Mouse (Mus musculus) cerebellum, postnatal 14 days (tissue): ENCODE data around the gene Efcab11.

Source experiments
- DNase-seq, 2 experiments: peaks; one replicate each; pipeline ENCODE4 v3.0.0; 2021; ENCODE audit warnings: mixed read lengths in 2 of 2

The Efcab11 gene

DNA sequence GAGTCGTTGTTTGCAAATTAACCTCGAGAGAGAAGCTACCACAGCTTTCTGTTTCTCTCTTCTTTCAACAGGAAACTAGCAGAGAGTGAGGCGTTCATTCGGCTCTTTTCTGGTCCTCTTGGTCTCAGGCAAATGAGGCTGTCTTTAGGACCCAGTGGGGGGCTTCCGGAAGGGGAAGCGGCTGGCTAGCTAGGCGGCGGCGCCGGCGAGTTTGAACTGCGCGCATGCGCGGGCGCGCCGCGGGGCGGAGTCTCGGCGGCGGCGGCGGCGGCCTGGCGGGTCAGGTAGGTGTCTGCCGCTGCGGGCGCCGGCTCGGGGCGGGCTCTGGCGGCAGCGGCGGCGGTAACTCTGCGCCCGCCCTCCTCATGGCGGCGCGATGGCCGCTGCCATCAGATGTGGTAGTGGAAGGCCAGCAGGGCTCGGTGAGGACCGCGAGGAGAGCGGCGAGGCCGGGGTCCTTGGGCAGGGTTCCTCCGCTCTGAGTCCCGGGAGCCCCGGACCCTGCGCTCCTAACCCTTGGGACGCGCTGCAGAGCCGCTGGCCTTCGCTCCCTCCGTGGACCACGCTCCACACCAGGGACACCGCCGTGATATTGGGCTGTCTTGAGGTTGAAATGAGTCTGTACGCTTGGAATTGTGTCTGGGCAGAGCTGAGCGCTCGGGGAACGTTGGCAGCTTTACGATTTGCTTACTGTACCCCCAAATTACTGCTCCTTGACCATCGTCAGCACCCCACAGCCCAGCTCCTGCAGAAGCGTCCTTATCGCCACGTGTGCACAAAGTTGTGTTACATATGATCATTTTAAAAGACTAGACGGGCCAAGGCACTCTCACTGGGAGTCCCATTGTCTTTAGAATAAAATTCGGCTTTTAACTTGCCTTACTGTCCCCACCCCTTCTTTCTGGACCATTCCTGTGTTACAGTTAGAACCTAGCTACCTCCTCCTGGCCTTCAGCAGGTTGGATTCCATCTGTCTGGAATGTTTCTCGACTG, at the start of gene Efcab11, which contains the start of gene Tdp1:
Gene Efcab11, minus strand, starts transcription at position 171 of the 993 bp plus-strand sequence.
Gene Tdp1, plus strand, starts transcription at position 249 of the 993 bp plus-strand sequence.
- peak; percentile 97 for DNase-seq

DNA sequence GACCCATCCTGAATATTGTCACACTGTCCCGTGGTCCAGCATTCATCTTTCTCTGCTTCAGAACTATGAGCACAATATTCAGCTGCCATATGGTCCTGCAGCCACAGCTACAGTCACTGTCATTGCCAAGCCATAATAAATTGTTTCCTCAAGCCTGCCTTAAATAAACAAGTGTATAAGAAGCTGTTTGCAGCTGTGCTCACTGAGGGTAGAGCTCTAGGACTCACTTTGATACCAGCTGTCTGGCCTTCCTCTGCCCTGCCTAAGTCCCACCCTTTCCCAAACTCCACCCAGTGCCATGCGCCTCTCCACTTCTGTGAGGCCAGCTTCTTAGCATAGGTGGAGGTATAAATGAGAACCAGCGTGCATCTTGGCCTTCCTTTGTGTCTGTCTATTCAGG, 49.4 kb upstream of the Efcab11 start:
- no peak for DNase-seq

DNA sequence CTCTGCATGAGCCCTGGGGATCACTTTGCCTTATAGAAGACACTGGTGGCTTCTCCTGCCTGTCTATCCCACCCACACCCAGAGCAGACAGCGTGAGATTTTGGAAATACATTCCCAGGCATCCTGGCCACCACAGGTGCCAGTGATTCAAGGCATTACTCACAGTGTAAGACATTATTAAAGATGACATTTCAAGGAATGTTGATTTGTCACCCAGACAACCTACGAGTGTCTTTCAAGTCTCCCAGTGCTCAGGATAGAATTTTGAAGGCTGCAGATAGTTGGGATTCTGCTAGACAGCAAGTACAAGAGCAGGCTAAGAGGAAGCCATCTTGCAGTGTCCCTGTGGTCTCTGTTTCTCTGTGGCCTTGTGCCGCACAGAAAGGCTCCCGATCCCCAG, 48.0 kb upstream of the Efcab11 start:
- no peak for DNase-seq

DNA sequence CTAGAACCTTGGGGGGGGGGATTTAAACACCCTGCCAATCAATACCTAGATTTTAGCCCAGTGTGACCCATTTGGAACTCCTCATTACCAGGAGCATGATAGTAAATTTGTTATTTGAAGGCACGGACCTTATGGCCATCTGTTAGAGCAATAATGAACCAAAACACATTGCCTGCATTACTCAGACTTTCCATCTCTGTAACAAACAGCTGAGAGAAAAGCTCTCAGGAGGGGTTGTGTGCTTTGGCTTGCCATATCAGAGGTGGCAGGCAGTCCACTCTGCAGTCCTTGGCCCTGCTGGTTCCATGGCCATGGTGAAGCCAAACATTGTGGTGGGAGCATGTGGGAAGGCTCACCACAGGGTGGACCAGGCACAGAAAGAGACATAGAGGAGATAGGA, 44.9 kb upstream of the Efcab11 start:
- no peak for DNase-seq

DNA sequence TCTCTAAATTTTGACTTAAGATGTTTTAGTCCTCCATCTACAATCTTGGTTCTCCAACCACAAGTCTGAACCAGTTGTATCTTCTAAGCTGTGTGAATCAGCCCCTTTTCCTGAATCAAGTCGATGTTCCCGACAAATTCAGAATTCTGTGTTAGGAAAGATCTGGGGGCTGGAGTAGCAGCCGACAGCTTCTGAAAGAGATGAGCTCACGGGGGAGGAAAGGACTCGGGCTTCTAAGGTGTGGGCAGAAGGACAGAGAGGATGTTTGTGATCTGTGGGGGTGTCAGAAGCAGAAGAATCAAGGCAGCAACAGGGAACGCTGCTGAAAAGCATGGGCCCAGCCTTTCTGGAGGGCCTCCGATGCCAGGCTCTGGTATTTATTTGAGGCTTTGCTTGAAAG, 44.1 kb upstream of the Efcab11 start:
- DNase-seq: no peak

DNA sequence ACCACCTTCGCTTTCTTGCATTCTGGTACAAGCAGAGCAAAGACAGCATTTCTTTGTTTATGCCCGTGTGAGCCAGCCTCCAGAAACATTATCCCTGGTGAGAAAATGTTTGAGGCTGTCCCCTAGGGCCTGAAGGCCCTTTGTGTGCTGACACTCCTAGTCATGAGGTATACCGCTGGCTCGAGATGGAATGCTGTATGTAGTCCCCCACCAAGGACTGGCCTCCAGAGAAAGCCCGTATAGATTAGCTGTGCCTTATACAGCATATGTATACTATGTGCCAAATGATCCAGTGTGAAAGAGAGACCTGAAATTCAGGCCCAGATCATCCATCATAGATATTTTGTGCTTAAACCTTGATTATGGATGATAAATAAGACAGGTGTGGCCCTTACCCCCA, 39.5 kb upstream of the Efcab11 start:
- no peak for DNase-seq

DNA sequence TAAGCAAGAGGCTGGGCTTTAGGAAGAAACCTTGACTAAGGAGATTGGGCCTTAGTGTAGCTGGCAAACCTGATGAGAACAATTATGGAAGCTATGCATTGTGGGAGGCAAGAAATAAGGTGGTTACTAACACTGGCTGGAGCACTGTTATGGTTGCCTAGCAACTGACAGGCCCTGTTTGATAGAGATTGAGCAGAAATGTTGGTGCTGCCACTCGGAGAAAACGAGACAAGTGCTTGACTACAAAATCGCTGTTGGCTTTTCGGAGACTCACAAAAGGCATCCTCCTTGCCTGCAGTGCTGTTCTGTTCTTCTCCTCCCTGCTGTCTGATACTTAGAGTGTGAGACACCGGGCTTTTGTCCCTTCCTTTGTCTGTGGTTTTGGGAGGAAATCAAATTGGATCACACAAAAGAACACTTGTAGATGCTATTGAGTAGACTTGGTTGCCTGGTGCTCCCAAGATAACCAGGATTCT, 38.9 kb upstream of the Efcab11 start:
- DNase-seq: no peak

DNA sequence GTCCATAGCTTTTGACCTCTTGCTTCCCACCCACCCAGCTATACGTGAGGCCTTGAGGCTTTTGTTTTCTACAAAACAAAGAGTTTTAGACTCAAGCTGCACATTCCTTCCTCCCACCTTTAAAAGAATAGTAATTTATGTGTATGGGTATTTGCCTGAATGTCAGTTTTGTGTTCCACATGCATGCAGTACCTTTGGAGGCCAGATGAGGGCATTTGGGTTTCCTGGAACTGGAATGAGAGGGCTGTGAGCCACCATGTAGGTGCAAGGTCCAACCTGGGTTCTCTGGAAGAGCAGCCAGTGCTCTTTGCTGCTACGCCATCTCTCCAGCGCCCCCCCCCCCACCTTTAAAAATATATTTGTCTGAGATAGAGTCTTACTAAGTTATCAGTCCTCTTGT, 36.8 kb upstream of the Efcab11 start:
- peak in 1 of 2 experiments; percentile 52 for DNase-seq

DNA sequence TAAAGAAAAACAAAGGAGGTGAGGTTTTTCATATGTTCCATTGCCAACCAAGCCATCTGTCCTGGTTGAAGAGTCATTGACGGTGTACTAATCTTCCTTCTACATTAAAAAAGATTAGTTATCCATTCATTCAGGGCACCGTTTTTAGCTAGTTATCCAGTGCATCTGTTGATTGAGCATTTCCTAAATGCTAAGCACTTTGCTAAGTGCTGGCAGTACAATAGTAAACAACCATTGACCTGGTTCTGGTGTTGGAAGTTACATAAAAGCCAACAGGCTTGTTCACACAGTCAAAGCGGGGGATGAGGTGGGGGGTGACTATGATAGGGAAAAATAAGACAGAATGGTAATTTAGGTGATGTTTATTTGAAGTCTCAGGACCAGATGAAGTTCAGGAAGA, 35.4 kb upstream of the Efcab11 start:
- DNase-seq: no peak

DNA sequence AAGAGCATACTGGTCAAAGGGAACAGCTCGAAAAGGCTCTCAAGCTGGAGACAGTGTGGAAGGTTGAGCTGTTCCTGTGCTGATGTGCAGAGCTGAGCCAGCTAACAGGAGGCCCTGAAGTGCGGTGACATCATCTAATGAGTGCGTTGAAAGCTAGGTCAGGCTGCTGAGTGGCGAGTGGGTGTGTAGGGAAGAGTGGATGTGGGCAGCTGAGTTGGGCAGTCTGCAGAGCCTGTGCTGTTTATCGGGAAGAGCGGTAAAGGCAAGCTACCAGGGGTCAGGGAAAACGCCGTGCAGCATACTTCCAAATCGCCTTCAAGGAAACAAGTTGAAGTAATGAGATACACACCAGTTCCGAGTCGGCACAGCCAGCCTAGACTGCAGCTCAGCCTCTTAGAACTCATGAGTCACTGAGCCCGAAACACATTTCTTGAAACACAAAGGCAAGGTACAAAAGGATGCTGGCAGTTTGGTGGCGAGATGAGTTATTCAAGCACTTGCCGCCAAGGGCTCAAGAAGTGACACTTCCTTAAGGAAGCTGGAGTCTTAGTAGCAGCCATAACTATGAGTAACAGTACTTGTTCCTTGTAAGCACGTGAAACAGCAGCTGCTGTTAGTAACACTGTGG, 33.7 kb upstream of the Efcab11 start:
- DNase-seq: no peak

DNA sequence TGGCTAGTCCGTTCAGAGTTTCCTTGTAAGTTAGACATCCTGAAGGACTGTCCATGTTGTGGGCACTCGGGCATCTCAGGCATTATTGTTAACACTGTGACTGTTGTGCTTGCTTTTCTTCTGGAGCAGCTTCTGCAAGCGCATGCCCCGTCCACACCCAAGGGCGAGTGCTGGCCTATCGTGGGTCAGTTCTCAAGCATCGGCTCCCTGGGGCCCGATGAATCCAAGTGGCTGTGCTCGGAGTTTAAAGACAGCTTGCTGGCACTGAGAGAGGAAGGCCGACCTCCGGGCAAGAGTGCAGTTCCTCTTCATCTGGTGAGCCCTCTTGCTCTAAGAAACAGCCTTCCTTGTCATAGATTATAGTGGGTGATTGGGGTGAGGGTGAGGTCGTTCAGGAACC, 27.2 kb upstream of the Efcab11 start:
- no peak for DNase-seq

DNA sequence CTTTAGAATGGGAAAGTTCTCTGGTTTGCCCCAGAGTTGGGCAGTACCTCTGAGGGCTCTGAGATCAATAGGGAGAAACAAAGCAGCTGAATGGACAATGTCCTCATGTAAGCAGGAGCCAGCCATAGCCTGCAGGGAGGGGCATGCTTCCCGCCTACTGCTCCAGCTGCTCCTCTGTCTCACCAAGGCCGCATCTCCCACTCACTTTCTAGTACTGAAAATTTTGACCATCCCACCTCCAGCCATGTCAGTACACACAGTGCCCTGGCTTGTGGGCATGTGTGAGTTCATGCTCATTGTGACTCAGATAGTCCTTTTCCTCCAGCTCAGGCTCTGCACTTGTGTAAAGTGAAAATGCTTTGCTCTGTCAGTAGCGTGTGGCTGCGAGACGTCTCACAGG, 20.3 kb upstream of the Efcab11 start:
- no peak for DNase-seq

DNA sequence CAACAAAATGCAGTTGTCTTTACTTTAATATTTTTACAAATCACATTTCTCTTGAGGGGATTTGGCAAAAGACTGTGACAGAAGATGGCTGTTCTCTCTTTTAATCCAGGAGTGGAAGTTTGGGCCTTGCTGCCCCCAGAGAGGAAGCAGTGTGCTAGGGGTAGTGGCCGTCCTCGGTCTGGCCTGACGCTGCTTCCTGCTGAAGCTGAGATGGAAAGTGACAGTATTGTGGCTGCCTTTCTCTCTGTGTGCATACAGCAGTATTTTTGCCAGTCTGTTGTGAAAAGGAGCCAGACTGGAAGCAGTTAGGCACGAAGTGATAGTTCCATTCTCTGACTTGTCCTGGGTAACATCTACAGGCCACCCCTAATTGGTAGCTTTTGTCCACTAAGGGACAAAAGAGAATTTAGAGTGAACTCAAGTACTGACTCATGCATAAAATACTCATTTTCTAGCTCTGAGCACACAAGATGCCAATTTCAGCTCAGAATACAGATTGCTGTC, 18.7 kb upstream of the Efcab11 start:
- DNase-seq: no peak

DNA sequence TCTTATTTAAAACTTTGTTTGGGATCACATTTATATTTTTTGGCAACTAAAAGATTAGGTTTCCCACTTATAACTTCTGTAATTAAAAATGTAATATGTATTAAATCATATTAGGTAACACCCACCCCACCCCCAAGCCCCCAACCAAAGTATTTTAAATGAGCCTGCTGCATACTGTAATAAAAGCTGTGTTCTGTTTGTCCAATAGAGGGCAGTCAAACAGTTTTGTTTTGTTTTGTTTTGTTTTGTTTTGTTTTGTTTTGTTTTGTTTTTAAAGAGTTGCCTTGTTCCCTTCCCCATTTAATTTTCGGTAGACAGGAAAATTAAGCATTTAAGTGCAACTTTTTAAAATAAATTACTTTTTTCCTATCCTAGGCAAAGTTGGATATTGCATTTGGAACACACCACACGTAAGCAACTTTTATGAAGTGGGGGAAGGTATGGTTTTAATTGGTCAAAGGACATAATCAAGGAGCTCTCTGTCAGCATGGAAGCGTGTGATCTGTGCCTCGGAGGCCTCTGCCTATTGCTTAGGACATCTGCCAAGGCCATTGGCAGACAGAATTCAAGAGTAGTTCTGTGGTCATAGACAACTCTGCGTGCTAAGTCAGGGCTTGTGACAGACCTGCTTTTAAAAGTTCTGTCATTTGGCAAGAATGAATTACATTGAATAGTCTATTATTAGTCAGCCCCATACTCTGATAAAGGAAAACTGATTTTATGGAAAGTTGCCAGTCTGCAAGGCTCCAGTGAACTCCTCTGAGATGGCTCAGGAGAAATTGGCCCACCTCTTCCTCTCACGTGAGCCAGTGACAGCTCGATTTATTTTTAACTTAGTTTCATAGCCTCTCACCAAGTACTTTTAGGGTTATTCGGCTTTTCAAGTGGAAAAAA, 18.0 kb upstream of the Efcab11 start:
- no peak for DNase-seq

DNA sequence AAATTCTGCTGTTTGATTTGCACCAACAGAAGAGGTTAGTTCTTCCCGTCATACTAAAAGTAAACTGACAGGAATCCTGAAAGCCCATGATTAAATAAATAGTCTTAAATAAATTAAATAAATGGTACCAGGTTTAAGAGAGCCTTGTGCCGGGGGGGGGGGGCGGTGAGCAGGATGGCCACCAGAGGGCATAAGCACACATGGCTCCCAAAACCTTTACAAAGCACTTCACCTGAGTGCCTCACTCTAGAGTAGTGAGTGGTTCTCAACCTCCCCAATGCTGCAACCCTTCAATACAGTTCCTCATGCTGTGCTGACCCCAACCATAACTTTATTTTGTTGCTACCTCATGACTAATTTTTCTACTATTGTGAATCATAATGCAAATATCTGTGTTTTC, 15.8 kb upstream of the Efcab11 start:
- no peak for DNase-seq

DNA sequence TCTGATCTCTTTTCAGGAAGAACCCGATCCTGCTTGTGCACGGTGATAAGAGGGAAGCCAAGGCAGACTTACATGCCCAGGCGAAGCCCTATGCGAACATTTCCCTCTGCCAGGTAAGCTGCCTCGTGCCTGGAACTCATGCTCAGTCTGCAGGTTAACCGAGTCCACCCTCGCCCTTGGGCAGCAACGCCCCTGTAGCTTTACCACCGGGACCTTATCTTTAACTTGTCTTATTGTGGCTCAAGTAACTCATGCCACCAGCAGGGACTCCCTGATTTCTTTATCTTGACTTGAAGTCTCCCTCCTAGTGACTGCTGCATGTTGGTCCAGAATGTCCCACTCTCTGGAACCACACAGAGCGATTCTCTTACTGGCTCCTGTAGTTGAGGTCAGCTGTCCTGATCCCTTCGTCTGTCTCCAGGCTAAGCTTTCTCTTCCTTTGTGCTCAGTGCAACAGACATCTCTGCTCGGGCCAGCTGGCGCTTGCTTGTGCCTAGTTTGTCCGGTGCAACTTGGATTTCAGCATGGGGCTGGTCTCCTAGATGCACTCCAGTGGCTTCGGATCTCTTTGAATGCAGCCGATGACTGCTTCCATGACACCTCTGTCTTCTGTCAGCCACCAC, 14.1 kb upstream of the Efcab11 start:
- DNase-seq: no peak

DNA sequence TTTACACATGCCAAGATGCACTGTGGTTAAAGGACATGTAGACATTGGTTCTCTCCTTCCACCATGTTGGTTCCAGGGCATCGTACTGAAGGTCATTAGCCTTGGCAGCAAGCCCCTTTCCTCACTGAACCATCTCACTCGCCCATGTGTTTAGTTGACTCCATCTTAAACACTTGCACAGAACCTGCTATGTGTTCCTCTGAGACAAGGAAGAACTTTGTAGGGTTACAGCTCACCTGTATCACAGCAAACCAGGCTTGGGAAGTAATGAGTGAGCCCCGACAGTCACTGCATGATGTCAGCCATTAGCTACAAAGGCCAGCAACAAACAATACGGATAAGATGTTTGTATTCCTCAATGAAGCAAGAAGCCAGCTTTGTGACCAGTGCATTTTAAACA, 13.6 kb upstream of the Efcab11 start:
- no peak for DNase-seq

DNA sequence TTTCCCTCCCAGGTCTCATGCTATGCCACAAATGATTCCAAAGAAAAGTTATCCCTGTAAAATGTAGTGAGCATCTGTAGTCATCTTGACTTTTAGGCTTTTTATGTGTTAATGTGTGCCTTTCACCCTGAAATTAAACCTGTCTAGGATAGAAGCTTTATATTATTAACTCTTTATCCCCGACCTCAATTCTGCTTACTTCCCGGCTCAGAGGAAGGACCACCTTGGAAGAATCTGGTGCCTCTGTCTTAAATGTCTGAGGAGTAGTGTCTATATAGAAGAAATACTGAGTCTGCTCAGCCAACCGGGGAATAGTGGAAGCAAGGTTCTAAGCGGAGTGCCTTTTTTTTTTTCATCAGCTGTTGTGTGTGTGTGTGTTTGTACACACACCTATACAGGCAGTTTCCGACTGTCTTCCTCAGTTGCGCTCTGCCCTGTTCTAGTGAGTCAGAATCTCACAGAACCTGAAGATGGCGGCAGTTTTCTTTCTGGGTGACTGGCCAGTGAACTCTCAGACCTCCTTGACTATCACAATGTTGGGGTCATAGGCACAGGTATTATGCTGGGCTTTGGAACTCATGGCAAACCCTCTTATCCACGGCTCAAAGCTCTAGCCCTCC, 1.2 kb upstream of the Efcab11 start:
- no peak for DNase-seq

DNA sequence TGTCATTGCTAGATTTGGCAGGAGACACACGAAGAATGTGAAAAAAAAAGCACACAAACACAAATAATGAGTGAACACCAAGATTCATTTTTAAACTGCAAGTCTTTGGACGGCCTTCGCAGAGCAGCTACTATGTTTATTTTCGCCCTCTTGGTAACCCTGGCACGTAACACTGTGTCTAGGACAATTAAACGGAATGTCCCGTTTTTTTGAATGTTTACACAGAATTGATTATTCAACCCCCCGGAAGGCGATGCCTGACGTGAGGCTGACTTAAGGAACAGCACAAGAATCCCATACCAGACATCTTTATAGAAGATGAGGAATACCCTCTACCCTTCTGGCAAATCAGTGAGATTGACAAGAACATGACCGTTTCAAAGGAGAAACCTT, 530 bp downstream of the Efcab11 start:
- peak in 1 of 2 experiments; percentile 17 for DNase-seq

DNA sequence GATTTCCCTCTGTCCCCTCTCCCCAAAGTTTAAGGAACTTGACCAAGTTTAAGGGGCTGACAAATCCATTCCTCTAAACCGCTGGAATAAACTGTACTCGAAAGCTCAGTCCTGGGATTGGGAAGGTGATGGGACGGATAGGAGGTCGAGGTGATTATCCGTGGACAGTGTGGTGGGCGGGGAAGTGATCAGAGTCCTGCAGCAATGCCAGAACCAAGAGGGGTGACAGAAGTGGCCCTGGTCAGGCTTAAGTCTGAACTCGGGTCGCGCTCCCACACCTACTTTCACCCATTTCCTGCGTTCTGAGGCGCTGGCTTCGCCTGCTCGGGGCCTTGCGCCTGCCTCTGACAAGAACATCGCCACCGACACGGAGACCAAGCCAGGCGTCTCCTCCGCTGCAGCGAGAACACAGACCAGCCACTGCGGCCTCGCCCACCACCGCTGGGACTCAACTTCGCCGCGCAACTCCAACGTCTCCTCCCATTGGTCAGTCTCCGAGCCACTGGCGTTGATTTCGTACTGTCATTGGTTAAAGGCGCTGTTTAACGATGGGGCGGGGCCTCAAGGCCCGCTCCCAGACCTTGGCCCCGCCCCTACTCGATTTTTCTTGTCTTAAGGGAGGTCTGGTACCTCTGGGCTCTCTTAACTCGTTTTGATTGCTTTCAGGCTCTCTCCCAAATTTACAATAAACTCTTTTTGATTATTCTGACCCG, 1.1 kb downstream of the Efcab11 start:
- peak; percentile 88 to 89 for DNase-seq

DNA sequence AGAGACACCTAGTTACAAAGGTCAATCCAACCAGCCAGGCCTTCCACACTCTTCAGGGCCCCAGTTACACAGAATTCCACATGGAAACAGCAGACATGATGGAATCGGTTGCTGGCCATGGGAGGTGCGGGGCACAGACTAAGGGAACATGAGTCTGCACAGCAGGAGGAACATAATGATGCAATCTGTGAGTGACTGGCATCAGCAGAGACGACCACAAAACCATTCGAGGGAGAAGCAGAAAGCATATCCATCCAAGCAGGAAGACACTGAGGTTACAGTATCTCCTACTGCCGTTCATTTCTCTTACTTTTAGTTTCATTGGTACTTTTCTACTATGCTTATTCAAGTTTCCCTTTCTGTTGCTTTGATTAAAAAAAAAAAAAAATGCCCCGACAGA, 9.6 kb downstream of the Efcab11 start:
- no peak for DNase-seq
